Mouse (Mus musculus): Measurements from ENCODE around the gene Cnppd1. TPM values are rescaled to one million over a fixed set of nuclear protein-coding genes. Genes with fewer than 3 reads are reported as not detected.

The Cnppd1 gene
- total RNA-seq, 2 experiments from 2014 or later = 27.9 to 35.0 TPM

GRCm38 (mm10) chr1:75147411-75148135, 5.1 kb upstream of the Cnppd1 start:
- no peak for DNase-seq

GRCm38 (mm10) chr1:75145589-75145988, 3.1 kb upstream of the Cnppd1 start:
- no peak for DNase-seq

GRCm38 (mm10) chr1:75141486-75142190, 873 bp downstream of the Cnppd1 start:
- peak; percentile 76 for DNase-seq

GRCm38 (mm10) chr1:75140601-75141190, 1.8 kb downstream of the Cnppd1 start:
- DNase-seq = no peak

GRCm38 (mm10) chr1:75138448-75138847, 4.1 kb downstream of the Cnppd1 start:
- DNase-seq = no peak

GRCm38 (mm10) chr1:75136730-75137129, 5.8 kb downstream of the Cnppd1 start:
- no peak for DNase-seq

GRCm38 (mm10) chr1:75136293-75136692, 6.2 kb downstream of the Cnppd1 start:
- DNase-seq = no peak

- no peak for DNase-seq
These were observed 8.9 kb downstream of the Cnppd1 start, which contains the start of gene Slc23a3 for GRCm38 (mm10) chr1:75133421-75134207. Gene Slc23a3, minus strand, starts transcription at chr1:75133890.

- DNase-seq = no peak
These were observed 13.9 kb downstream of the Cnppd1 start for GRCm38 (mm10) chr1:75128641-75129040.

GRCm38 (mm10) chr1:75125418-75125817, 17.1 kb downstream of the Cnppd1 start:
- no peak for DNase-seq

GRCm38 (mm10) chr1:75124346-75125321, 17.9 kb downstream of the Cnppd1 start, which contains the start of gene Nhej1:
Gene Nhej1, minus strand, starts transcription at chr1:75125200.
- peak; percentile 96 for DNase-seq

GRCm38 (mm10) chr1:75122211-75122610, 20.3 kb downstream of the Cnppd1 start:
- DNase-seq = no peak

Other genes starting within 250 kb of the Cnppd1 start
- not detected for gene Cryba2, start 249.6 kb downstream of the Cnppd1 start, total RNA-seq (2021)
- gene Cfap65, start 207.1 kb downstream of the Cnppd1 start, total RNA-seq (2021) = not detected
- gene Ihh, start 191.0 kb downstream of the Cnppd1 start, total RNA-seq (2021) = under 1 TPM; 0.18 to 0.26 TPM
- 1 to 10 TPM; 2.3 to 3.1 TPM for gene Nhej1, start 17.5 kb downstream of the Cnppd1 start, total RNA-seq (2021)
- 1 to 10 TPM; 1.2 to 1.3 TPM for gene Slc23a3, start 8.8 kb downstream of the Cnppd1 start, total RNA-seq (2021)
- gene Retreg2, start 67 bp upstream of the Cnppd1 start, total RNA-seq (2021) = 10 to 100 TPM; 34.1 to 37.5 TPM
- 10 to 100 TPM; 17.3 to 20.6 TPM for gene Zfand2b, start 25.9 kb upstream of the Cnppd1 start, total RNA-seq (2021)
- 10 to 100 TPM; 20.0 to 24.1 TPM for gene Abcb6, start 37.7 kb upstream of the Cnppd1 start, total RNA-seq (2021)
- 10 to 100 TPM; 10.0 to 12.0 TPM for gene Ankzf1, start 49.4 kb upstream of the Cnppd1 start, total RNA-seq (2021)
- 10 to 100 TPM; 39.7 to 40.7 TPM for gene Atg9a, start 49.5 kb upstream of the Cnppd1 start, total RNA-seq (2021)
- gene Glb1l, start 68.1 kb upstream of the Cnppd1 start, total RNA-seq (2021) = 10 to 100 TPM; 10.7 to 12.7 TPM
- 10 to 100 TPM; 65.6 to 67.0 TPM for gene Stk16, start 68.1 kb upstream of the Cnppd1 start, total RNA-seq (2021)
- gene Tuba4a, start 77.2 kb upstream of the Cnppd1 start, total RNA-seq (2021) = 100 to 1,000 TPM; 371 to 462 TPM
- not detected for gene A630095N17Rik, start 89.4 kb upstream of the Cnppd1 start, total RNA-seq (2021)
- 10 to 100 TPM; 46.4 to 49.2 TPM for gene Dnajb2, start 93.7 kb upstream of the Cnppd1 start, total RNA-seq (2021)
- gene Ptprn, start 121.8 kb upstream of the Cnppd1 start, total RNA-seq (2021) = under 1 TPM; 0.41 to 0.43 TPM
- not detected for gene Resp18, start 135.7 kb upstream of the Cnppd1 start, total RNA-seq (2021)
- 10 to 100 TPM; 89.5 to 89.8 TPM for gene Dnpep, start 175.3 kb upstream of the Cnppd1 start, total RNA-seq (2021)
- gene Des, start 217.6 kb upstream of the Cnppd1 start, total RNA-seq (2021) = 100 to 1,000 TPM; 742 to 747 TPM
- gene Speg, start 232.6 kb upstream of the Cnppd1 start, total RNA-seq (2021) = 100 to 1,000 TPM; 121 to 123 TPM